In genomic region chr6:113166661-113167251, GRCm38 (mm10) we compare ENCODE assay signal across 7 mouse cellular contexts. TPM values are rescaled to one million over a fixed set of nuclear protein-coding genes. Genes with fewer than 3 reads are reported as not detected.
DNase-seq lines count a peak whose midpoint lies in the region.

No protein-coding gene starts in this region.

- peak; percentile 91 for DNase-seq in MN1 (ENCODE audit: low spot score)
- DNase-seq in adrenal gland, postnatal 25 days: peak; percentile 84
- DNase-seq in frontal cortex, postnatal 14 days (ENCODE audit: low spot score in 2 of 2): peak; percentile 45
- peak; percentile 84 for DNase-seq in heart, postnatal 4 days
- DNase-seq in layer of hippocampus, postnatal 14 days (ENCODE audit: low spot score in 2 of 2): peak; percentile 49 to 60
- DNase-seq in mesoderm, embryonic 11.5 days (ENCODE audit: low read depth, low spot score): peak; percentile 20
- peak; percentile 91 for DNase-seq in urinary bladder, postnatal 14 days (ENCODE audit: low spot score)

RNA-seq across cellular contexts. Expression of gene Lhfpl4, which starts 28.4 kb away (rescaled TPM):
- 2.8 and 5.0 TPM in 2 replicates for total RNA-seq in adrenal gland, postnatal 25 days (2021)
- under 1 TPM; 0.50 to 0.61 TPM for total RNA-seq in heart, postnatal 4 days (2021)
- total RNA-seq in layer of hippocampus, postnatal 14 days (2021): 10 to 100 TPM; 86.6 to 91.8 TPM

Comparison
In these comparisons a context has a peak if more than half of its experiments do, and no peak if none do; other contexts are left out.
1. Peak in every context shown above with its lines: DNase-seq.
2. DNase-seq: peak in every context shown above with its lines; median percentile 91 in MN1; 91 in urinary bladder, postnatal 14 days; 84 in adrenal gland, postnatal 25 days; 84 in heart, postnatal 4 days; 54 in layer of hippocampus, postnatal 14 days; 45 in frontal cortex, postnatal 14 days; 20 in mesoderm, embryonic 11.5 days.
3. RNA of gene Lhfpl4, which starts 28.4 kb away (total RNA-seq): 86.6 to 91.8 TPM in layer of hippocampus, postnatal 14 days; 2.8 to 5.0 TPM in adrenal gland, postnatal 25 days and 0.50 to 0.61 TPM in heart, postnatal 4 days; every median in the first group is over 10 times any median in the second.